Mouse (Mus musculus): ENCODE results near the gene Coro1b.

Gene Coro1b

DNA sequence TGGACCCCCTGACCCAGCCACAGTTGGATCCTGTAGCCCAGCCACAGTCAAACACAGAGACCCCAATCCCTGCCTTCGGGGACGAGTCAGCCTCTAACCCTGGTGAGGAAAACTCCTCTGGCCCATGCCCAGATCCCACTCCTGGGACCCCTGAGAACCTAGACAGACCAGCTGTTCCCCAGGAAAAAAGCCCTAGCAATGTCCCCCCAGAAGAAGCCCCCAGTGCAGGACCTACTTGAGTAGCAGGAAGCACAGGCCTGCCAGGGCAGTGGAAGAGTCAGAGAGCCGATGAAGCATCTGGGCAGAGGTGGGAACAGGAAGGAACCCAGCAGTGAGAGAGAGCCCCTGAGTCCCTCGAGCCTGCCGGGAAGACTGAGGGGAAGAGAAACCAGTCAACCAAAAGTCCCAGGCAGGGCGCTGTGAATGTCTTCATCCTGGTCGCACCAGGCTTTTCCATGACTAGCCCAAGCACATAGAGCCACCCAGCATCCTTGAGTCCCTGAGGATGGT is 4.6 kb upstream of the Coro1b start, which contains the start of gene Cabp4:
Gene Cabp4 (minus strand): TSS at position 275 of the 510 bp plus-strand sequence.
- no peak for DNase-seq (ENCODE audit: low spot score)

DNA sequence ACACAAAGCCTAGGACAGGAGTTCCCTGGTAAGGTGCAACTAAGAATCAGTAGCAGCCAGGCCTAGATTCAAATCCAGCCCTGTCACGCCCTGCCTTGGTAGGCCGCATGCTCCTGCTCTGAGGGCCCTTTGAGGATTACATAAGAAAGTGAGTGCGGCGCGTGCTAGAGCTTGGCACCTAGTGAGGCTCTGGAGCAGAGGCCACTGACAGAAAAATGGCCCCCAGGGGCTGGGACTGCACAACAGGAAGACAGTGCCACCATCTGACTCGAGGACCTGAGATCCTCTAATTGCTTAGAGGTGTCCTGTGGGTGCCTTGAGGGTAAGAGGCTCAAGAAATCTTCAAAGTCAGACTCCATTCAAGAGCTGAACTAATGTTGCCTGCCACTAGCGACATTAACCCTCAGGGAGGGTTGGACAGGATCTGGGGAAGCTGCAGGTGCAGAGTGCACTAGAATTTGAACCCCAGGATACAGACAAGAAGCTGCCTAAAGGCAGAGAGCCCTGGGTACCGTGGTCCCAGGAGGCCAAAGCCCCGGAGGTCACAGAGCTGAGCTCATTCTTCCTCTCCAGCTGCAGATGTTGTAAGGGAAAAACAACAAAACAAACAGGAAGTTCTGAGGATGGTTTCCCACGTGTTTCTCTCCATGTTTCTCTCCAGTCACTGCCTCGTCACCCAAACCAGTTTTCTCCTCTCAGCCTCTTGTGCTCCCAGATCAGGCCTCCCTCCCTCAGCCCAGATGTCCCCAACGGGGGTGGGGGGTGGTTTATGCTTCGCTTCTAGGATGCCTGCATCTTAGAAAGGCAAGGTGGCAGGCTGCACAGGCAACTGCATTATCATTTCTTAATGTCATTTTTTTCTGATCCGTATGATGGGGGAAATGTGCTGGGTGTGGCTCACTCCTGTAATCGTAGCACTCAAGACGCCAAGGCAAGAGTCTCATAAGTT is 3.6 kb upstream of the Coro1b start:
- no peak for DNase-seq (ENCODE audit: low spot score)

DNA sequence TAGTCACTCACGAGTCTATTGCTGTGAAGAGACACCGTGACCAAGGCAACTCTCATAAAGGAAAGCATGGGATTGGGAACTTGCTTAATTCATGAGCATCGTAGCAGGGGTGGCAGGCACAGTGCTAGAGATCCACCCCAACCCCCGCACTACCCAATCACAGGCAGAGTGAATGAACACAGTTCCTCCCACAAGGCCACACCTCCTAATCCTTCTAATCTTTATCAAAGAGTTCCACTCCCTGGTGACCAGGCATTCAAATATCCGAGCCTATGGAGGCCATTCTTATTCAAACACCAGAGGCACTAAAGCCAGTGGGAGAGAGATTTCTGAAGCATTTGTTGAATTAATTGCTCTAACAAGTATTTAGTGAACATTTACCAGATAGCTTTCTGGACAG is 2.5 kb upstream of the Coro1b start:
- no peak for DNase-seq (ENCODE audit: low spot score)

DNA sequence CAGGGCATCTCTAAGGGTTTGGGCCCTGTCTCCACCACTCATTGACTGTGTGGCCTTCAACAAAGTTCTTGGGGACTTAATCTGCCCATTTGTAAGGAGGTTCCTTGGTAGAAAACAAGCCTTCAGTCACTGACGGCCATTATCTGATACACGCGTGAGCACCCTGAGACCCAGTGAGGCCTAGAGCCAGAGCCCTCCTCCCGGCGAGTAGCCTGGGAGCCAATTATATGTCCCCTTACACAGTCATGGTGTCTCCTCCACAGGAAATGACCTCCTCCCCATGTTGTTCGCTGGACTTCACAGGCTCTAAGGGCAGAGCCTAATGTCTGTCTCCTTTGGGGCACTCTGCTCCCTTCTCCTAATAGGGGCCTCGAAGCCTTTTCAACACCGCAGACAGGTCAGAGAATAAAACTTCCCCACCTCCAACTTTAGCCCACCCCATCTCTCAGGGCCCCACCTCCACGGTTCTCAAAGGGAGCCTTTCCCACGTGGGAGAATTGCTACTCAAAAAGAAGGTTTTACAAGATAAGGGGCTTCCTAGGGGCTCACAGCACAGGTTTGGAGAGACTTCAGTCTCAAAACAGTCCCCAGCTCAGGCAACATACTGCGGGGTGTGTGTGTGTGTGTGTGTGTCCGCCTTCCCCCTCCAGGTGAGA is 1.9 kb upstream of the Coro1b start:
- DNase-seq (ENCODE audit: low spot score) = no peak

DNA sequence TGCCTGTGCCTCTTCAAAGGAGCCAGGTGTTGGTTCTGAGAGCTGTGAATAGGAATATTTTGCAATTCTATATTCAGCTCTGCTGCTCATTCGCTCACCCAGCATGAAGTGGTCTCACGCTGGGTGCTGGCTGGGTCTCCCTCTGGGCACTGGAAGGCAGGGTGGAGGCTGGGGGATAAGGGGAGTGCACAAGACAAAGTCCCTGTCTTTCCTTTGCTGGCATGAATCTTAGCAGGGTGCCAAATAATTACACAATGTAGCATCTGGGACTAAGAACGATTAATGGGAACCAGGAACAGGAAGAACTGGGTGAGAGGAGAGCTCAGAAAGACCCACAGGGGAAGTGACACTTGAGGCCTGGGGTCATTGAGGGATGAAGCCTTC is 1.4 kb upstream of the Coro1b start:
- DNase-seq (ENCODE audit: low spot score) = no peak

DNA sequence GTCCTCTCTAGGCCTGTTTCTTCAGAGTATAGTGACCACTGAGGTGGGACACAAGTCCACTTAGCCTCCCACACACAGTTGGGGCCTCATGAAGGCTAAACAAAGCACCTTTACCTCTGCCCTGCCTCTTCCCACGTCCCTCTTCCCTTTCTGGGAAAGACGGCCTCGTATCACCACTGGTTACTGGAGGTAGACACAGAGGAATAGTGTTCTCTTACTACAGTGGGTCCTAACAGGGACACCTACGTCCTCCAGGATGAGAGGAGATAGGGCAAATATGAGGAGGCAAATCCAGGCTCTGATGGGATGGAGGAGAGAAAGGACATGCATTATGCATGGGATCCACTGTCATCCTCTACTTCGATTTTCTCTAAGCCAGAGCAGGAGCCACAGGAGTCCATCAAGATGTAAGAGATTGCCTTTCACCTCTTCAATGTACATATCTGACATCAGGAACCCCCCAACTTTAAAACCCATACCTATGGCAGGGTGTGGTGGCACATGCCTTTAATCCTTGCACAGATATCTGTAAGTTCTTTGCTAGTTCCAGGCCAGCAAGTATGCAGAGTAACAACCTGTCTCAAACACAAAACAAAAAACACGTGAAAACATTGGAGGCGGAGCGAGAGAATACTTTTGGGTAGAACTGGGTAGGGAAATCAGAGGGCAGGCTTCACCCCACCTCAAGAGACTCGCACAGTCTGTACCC is 483 bp upstream of the Coro1b start:
- no peak for DNase-seq (ENCODE audit: low spot score)

DNA sequence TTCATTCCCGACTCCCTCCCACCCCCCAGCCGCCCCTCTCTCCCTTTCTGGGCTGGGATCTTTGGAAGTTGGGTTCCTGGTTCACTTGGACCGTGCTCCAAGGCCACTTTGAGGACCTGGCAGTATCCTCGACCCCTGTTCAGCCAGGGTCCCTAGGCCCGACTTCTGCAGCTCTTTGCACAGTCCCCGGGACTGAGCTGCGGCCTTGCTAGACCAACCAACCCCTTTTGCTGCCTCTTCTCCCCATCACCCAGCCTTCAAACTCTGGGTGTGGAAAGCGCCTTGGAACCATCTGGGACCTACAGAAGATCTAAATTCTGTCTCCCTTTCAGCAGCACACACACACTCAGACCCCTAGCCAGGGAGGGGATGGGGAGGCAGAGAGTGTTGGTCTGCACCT is 400 bp downstream of the Coro1b start:
- DNase-seq (ENCODE audit: low spot score) = no peak

DNA sequence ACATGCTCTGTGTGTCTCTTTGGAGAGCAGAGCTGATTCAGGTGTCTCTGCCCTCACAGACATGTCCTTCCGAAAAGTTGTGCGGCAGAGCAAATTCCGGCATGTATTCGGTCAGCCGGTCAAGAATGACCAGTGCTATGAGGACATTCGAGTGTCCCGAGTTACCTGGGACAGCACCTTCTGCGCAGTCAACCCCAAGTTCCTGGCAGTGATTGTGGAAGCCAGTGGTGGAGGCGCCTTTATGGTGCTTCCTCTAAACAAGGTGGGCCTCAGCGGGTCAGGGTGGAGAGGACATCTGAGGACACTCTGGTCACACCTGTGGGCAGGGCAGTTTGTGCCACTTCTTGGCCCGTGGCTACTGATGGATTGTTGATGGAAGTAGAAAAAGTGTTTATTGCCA is 864 bp downstream of the Coro1b start:
- DNase-seq (ENCODE audit: low spot score) = no peak

DNA sequence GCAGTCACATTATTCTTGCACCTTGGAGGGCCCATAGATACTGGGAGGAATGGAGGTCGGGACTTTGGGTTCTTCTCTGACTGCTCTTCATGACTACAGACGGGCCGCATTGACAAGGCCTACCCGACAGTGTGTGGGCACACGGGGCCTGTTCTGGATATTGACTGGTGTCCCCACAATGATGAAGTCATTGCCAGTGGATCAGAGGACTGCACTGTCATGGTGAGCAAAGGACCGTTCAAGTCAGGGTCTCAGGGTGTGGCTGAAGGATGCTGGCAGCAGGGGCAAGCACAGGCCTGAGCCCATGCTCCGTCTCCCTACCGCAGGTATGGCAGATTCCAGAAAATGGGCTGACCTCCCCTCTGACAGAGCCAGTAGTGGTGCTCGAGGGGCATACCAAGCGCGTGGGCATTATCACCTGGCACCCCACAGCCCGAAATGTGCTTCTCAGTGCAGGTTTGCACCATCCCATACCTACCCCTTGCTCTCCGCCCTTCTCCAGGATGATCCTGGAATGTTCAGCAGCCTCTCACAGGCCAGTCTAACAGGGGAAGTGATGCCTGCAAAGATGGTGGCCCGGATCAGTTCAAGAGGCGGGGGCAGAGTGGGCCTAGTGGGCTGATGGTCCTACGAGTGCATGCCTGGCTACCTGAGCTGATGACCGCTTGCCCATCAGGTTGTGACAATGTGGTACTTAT is 1.5 kb downstream of the Coro1b start:
- no peak for DNase-seq (ENCODE audit: low spot score)

DNA sequence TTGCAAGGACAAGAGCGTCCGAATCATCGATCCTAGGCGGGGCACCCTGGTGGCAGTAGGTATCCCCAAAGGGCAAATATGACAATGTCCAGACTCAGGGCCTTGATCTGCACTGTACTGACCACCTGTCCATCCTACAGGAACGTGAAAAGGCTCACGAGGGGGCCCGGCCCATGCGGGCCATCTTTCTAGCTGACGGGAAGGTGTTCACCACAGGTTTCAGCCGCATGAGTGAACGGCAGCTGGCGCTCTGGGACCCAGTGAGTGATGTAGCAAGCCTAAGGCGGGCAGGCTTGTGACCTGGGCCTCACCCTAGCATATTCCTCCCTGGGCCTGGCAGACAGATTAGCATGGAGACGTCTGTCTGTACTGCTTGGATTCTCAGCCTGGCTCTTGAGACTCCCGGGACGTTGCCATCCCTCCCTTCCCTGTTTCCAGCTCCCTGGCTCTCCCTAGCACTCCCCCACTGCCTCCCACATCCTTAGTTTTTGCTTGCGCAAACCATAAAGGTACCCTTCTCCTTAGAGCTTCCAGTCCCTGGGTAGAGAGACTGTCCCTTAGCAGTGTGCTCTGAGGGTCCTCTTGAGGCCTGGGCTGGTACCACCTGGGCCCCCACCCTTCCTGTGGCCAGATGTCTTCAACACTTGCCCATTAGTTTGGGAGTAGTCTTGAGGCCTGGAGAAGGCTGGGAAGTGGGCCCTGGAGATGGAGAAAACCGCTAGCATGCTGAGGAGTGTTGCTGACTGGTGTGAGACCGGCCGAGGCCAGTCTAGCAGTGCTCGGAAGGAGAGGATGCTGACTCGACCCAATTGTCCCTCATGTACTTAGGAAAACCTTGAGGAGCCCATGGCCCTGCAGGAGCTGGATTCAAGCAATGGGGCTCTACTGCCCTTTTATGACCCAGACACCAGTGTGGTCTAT is 2.4 kb downstream of the Coro1b start:
- DNase-seq (ENCODE audit: low spot score) = no peak

DNA sequence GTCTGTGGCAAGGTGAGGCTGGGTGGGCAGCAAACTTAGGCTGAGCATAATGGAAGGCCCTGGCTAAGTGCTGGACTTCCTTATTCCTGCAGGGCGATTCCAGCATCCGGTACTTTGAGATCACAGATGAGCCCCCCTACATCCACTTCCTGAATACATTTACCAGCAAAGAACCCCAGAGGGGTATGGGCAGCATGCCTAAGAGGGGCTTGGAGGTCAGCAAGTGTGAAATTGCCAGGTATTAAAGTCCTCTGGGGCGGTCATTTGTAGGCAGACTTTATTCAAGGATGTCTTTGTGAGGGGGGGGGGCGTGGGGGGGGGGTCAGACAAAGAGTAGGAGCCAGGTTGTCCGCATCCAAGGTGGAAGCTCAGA is 3.1 kb downstream of the Coro1b start:
- no peak for DNase-seq (ENCODE audit: low spot score)

DNA sequence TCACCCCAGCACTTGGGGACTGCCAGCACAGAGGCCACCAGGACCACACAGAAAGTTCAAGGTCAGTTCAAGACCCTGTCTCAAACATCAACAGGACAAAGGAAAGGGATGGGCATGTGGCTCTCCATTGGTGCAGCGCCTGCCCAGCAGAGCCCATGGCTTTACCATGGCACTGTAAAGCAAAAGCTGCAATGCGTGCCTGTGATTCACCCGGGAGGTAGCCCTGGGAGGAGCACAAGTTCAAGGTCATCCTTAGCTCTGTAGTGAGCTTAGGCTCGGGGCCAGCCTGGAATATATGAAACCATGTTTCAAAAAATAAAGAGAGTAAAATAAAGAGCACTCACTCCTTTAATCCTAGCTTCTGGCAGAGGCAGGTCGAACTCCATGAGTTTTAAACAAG is 3.5 kb downstream of the Coro1b start:
- DNase-seq (ENCODE audit: low spot score) = no peak

DNA sequence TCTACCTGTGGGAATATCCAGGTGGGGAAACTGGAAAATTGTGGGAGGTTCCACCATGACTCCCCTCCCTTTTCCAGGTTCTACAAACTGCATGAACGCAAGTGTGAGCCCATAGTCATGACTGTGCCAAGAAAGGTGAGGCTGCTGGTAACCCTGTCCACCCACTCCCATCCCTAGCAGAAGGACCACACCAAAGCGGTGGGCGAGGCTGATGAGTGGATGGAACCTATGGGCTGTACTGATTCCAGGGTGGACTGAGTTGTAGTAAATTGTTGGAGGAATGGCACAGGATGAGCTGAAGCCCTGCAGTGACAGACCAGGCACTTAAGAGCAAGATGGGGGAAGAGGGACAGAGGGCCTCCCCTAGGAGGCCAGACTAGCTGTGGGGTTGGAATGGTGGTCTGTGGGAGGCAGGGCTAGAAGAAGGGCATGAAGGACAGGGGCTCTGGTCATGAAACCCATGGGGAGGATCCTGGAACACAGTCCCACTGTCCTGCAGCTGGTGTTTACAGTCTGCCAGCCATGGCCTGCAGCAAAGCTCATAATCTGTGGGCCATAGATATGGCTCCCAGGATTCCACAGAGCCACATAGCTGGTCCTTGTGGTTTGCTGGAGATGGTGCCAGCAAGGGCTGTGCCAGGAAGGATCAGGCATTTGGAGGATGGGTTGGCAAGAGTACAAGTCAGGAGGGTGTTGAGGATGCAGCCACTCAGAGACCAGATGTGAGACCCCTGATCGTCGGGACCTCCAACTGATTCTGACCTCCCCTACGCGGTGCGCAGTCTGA is 4.2 kb downstream of the Coro1b start:
- no peak for DNase-seq (ENCODE audit: low spot score)

DNA sequence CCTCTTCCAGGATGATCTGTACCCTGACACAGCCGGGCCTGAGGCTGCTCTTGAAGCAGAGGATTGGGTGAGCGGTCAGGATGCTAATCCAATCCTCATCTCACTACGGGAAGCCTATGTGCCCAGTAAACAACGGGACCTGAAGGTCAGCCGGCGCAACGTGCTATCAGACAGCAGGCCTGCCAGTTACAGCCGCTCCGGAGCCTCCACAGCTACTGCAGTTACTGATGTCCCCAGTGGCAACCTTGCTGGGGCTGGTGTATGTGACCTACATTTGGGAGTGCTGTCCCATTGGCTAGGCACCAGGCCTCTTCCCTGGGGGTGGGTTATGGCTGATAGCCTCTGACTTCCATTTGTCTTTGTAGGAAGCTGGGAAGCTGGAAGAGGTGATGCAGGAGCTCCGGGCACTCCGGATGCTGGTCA is 4.8 kb downstream of the Coro1b start, which contains the start of gene Ptprcap:
Gene Ptprcap (plus strand): TSS at position 373 of the 423 bp plus-strand sequence.
- no peak for DNase-seq (ENCODE audit: low spot score)

DNA sequence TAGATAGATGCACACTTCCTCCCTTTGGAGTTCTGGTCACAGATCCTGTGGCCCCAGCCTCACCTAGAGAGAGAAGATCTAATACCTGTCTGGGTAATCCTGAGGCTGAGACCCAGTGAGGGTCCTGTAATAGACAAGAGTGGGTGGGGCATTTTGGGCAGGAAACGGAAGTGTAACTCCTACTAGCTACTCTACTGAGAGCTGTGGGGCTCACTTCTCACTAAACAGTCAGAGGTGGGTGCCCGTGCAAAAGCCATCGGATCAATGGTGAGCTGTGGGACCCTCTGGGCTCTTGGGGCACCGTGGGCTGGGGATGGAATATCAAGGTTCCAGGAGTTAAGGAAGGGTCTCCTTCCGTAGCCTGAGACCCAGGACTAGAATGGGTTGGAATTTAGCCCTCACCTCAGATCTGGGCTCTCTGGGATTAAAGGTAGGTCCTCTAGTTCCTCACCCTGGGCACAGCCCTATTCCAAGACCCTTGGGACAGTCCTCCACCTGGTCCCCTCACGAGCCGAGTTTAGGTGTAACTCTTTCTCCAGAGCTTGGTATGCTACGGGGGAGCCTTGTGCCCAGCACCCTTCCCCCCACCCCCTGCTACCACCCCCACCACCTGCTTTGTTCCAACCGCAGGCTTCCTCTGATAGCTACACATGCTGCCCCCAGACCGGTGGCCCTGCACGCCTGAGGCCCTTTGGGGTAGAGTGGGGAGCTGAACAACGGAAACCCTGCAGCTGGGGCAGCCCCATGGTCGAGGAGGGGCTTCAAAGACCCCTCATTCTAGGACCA is 6.2 kb downstream of the Coro1b start:
- DNase-seq (ENCODE audit: low spot score) = no peak

DNA sequence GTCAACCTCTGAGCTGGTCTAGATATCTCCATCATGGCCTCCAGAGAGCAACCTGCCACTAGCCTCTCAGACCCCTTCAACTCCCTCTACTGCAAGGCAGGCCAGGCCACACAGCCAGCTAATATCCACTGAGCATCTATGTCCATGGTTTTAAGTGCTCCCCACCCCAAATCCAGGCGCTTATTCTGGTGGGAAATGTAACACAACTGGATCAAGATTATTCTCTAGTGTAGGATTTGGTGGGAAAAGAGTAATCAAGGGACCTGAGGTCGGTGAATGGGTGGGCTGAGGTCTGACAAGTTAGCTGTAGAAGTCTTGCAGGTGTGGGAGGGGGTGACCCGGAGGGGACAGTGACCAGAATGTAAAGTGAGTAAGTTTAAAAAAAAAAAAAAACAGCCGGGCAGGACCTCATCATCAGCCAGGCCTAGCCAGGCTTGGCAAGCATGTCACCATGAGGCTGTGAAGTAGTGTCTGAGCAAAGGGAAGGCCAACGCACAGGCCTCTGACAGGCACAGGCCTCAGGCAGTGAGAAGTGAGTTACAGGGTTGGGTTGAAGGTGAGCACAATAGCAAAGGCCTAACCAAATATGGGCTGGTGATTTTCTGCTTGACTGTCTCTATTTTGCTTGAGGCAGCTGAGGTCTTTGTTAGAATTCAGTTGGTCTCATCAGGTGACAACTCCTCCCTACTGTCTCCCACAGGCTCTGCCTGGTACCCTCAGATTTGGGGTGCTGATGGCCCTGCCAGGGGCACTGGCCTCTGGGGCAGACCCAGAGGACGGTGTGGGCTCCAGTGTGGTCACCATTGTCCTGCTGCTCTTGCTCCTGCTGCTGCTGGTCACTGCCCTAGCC is 7.0 kb downstream of the Coro1b start:
- no peak for DNase-seq (ENCODE audit: low spot score)

DNA sequence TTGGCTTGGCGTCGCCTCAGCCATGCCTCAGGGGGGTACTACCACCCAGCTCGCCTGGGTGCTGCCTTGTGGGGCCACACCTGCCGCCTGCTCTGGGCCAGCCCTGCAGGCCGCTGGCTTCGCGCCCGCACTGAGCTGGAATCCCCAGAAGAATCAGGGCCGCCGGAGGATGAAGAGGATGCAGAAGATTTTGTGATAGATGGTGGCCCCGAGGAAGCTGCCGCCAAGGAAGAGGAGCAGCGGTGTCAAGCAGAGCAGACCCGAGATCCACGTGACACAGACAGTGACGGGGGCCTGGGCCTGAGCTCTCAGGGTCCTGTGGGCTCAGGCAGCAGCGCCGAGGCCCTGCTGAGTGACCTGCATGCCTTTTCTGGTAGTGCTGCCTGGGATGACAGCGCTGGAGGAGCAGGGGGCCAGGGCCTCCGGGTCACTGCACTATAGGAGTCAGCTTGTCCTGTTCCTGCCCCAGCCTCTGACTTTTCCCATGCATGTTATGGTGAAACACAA is 7.7 kb downstream of the Coro1b start:
- DNase-seq (ENCODE audit: low spot score) = no peak

DNA sequence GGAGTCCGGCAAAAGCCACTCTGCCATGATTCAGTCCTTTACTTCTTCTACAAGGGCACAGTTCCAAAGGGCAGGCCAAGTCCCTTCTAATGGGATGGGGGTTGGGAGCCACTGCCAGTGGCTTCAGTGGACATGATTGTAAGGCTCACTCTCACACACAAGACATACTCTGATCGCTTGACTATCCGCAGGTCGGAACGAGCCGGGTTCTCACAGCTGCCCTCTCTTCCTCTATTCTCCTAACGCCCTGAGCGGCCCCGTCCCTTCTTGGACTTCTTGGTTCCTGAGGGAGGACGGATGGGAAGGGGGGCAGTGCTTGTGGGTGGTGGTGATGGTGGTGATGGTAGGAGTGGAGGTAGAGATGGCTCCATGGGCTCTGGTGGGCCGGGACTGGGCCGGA is 8.4 kb downstream of the Coro1b start:
- DNase-seq (ENCODE audit: low spot score) = no peak
